Mouse (Mus musculus): Measurements from ENCODE around the gene Myom3.

GRCm38 (mm10) chr4:135759356-135759976, at the start of gene Myom3:
- TF ChIP-seq CTCF (IDR thresholded peaks at IDR 0.05; ENCODE audit: low read depth, low read length) (no peak), POLR2A (IDR thresholded peaks at IDR 0.05; ENCODE audit: borderline replicate concordance, low read depth, low read length) (no peak)

All from bone marrow macrophage, adult 2 months (primary cell).